12 mouse cellular contexts compared by ENCODE assay signal in genomic region chr17:74860180-74860993, GRCm38 (mm10).
"Had no signal": no experiment of that assay in that cellular context is flagged by ENCODE, and none has a peak within 500 bp of the region (broad histone marks: within the 10 kb centered on the region; RNA-seq: fewer than 3 reads in every experiment).

No protein-coding gene starts in this region.

- H3K4me3 ChIP-seq: kidney, embryonic 15.5 days; limb, embryonic 10.5 days; liver, embryonic 15.5 days; neural tube, embryonic 13.5 days had no signal

- H3K4me1 ChIP-seq: kidney, embryonic 15.5 days; neural tube, embryonic 13.5 days had no signal

- H3K9me3 ChIP-seq: kidney, embryonic 15.5 days; limb, embryonic 10.5 days; liver, embryonic 15.5 days; neural tube, embryonic 13.5 days had no signal

- H3K4me2 ChIP-seq: kidney, embryonic 15.5 days; liver, embryonic 11.5 days; liver, embryonic 15.5 days; neural tube, embryonic 13.5 days had no signal

- ATAC-seq: midbrain, embryonic 16.5 days had no signal

- H3K36me3 ChIP-seq: limb, embryonic 10.5 days; liver, embryonic 15.5 days; neural tube, embryonic 13.5 days had no signal

- H3K9ac ChIP-seq: kidney, embryonic 15.5 days; liver, embryonic 15.5 days; neural tube, embryonic 13.5 days had no signal

- H3K27ac ChIP-seq: kidney, embryonic 15.5 days; limb, embryonic 10.5 days; liver, embryonic 15.5 days; neural tube, embryonic 13.5 days had no signal

- DNase-seq: kidney, postnatal 14 days; lung, adult 2 months; lung, postnatal 36 days; right cerebral cortex, adult 18-20 months; right cerebral cortex, postnatal 25 days; thymus, postnatal 36 days had no signal

- H3K27me3 ChIP-seq: kidney, embryonic 15.5 days; liver, embryonic 15.5 days; neural tube, embryonic 13.5 days had no signal
